Mouse (Mus musculus): ENCODE results near the gene Ikzf3. TPM values are rescaled to one million over a fixed set of nuclear protein-coding genes. Genes with fewer than 3 reads are reported as not detected.

Ikzf3 gene
- polyA plus RNA-seq (2014; fragmentation: Nextera tagmentation; extraction: Ambion mirVana): 0.18 and 0.21 TPM in 2 replicates

- H3K36me3 ChIP-seq (ENCODE audit: control insufficient read depth, insufficient read depth, low read length): no peaks in the 10 kb centered on the region
- H3K4me2 ChIP-seq (ENCODE audit: low read depth, low read length): peak within 1 kb of the TSS; percentile 89
- ATAC-seq (ENCODE audit: low read depth) (peak; percentile 37; the same call in 1 of the 2 replicates), DNase-seq (ENCODE audit: low spot score) (peak; percentile 55)
- peaks cover 9% of the 10 kb centered on the region; the same call in 1 of the 2 replicates for H3K4me1 ChIP-seq (ENCODE audit: control insufficient read depth, insufficient read depth, low read length)
- no peak within 1 kb of the TSS for H3K27ac ChIP-seq (replicated peaks; ENCODE audit: low read depth, low read length)
- peak within 1 kb of the TSS; percentile 49 for H3K4me3 ChIP-seq (ENCODE audit: low read depth, low read length)
- peaks cover 71% of the 10 kb centered on the region for H3K27me3 ChIP-seq (replicated peaks; ENCODE audit: control insufficient read depth, insufficient read depth, low read length)
- peak within 1 kb of the TSS; percentile 54; the same call in 1 of the 2 replicates for H3K9ac ChIP-seq (ENCODE audit: low read depth, low read length)
- WGBS: under 1% methylated on average over 55 of the region's 58 CpGs
- no peaks in the 10 kb centered on the region for H3K9me3 ChIP-seq (ENCODE audit: control insufficient read depth, low read length)
These were observed at the start of gene Ikzf3 for GRCm38 (mm10) chr11:98545711-98546231. Gene Ikzf3, minus strand, starts transcription at chr11:98546031.

- H3K27ac ChIP-seq (replicated peaks; ENCODE audit: low read depth, low read length): no peak overlapping the region
- H3K4me2 ChIP-seq (ENCODE audit: low read depth, low read length): no peak overlapping the region
- H3K9ac ChIP-seq (ENCODE audit: low read depth, low read length): no peak overlapping the region
- H3K4me3 ChIP-seq (ENCODE audit: low read depth, low read length): no peak overlapping the region
- H3K27me3 ChIP-seq (replicated peaks; ENCODE audit: control insufficient read depth, insufficient read depth, low read length): peaks cover 11% of the 10 kb centered on the region
- DNase-seq (ENCODE audit: low spot score) (no peak), ATAC-seq (ENCODE audit: low read depth) (no peak)
- no peaks in the 10 kb centered on the region for H3K9me3 ChIP-seq (ENCODE audit: control insufficient read depth, low read length)
- 66% methylated on average over 10 of the region's 10 CpGs for WGBS
- H3K4me1 ChIP-seq (ENCODE audit: control insufficient read depth, insufficient read depth, low read length): no peaks in the 10 kb centered on the region
- no peaks in the 10 kb centered on the region for H3K36me3 ChIP-seq (ENCODE audit: control insufficient read depth, insufficient read depth, low read length)
These were observed 49.6 kb upstream of the Ikzf3 start for GRCm38 (mm10) chr11:98595473-98595872.

- H3K4me1 ChIP-seq (ENCODE audit: control insufficient read depth, insufficient read depth, low read length): no peaks in the 10 kb centered on the region
- no peak overlapping the region for H3K9ac ChIP-seq (ENCODE audit: low read depth, low read length)
- no peak for ATAC-seq (ENCODE audit: low read depth)
- H3K27ac ChIP-seq (replicated peaks; ENCODE audit: low read depth, low read length): no peak overlapping the region
- no peak overlapping the region for H3K4me2 ChIP-seq (ENCODE audit: low read depth, low read length)
- no peak overlapping the region for H3K4me3 ChIP-seq (ENCODE audit: low read depth, low read length)
- H3K36me3 ChIP-seq (ENCODE audit: control insufficient read depth, insufficient read depth, low read length): no peaks in the 10 kb centered on the region
- DNase-seq (ENCODE audit: low spot score): no peak
- WGBS: 72% methylated on average over 6 of the region's 6 CpGs
- H3K9me3 ChIP-seq (ENCODE audit: control insufficient read depth, low read length): no peaks in the 10 kb centered on the region
- H3K27me3 ChIP-seq (replicated peaks; ENCODE audit: control insufficient read depth, insufficient read depth, low read length): peaks cover 11% of the 10 kb centered on the region
These were observed 49.2 kb upstream of the Ikzf3 start for GRCm38 (mm10) chr11:98595021-98595420.

GRCm38 (mm10) chr11:98590548-98591445 lies 45.0 kb upstream of the Ikzf3 start:
- Histone ChIP-seq H3K9ac (ENCODE audit: low read depth, low read length) (no peak overlapping the region), H3K36me3 (ENCODE audit: control insufficient read depth, insufficient read depth, low read length) (no peaks in the 10 kb centered on the region), H3K27ac (replicated peaks; ENCODE audit: low read depth, low read length) (no peak overlapping the region), H3K4me2 (ENCODE audit: low read depth, low read length) (no peak overlapping the region), H3K4me1 (ENCODE audit: control insufficient read depth, insufficient read depth, low read length) (peaks cover 23% of the 10 kb centered on the region), H3K4me3 (ENCODE audit: low read depth, low read length) (no peak overlapping the region), H3K27me3 (replicated peaks; ENCODE audit: control insufficient read depth, insufficient read depth, low read length) (no peaks in the 10 kb centered on the region; the same call in 1 of the 2 replicates), H3K9me3 (ENCODE audit: control insufficient read depth, low read length) (no peaks in the 10 kb centered on the region)
- ATAC-seq (ENCODE audit: low read depth): no peak
- 66% methylated on average over 19 of the region's 19 CpGs for WGBS
- DNase-seq (ENCODE audit: low spot score): no peak

- H3K4me1 ChIP-seq (ENCODE audit: control insufficient read depth, insufficient read depth, low read length): peaks cover 28% of the 10 kb centered on the region
- 77% methylated on average over 8 of the region's 8 CpGs for WGBS
- no peak overlapping the region for H3K9ac ChIP-seq (ENCODE audit: low read depth, low read length)
- no peaks in the 10 kb centered on the region for H3K9me3 ChIP-seq (ENCODE audit: control insufficient read depth, low read length)
- H3K4me3 ChIP-seq (ENCODE audit: low read depth, low read length): no peak overlapping the region
- H3K27me3 ChIP-seq (replicated peaks; ENCODE audit: control insufficient read depth, insufficient read depth, low read length): no peaks in the 10 kb centered on the region; the same call in 1 of the 2 replicates
- no peak overlapping the region for H3K27ac ChIP-seq (replicated peaks; ENCODE audit: low read depth, low read length)
- DNase-seq (ENCODE audit: low spot score) (no peak), ATAC-seq (ENCODE audit: low read depth) (no peak)
- H3K4me2 ChIP-seq (ENCODE audit: low read depth, low read length): no peak overlapping the region
- no peaks in the 10 kb centered on the region for H3K36me3 ChIP-seq (ENCODE audit: control insufficient read depth, insufficient read depth, low read length)
These were observed 43.5 kb upstream of the Ikzf3 start for GRCm38 (mm10) chr11:98589306-98589705.

GRCm38 (mm10) chr11:98588833-98589281 lies 43.0 kb upstream of the Ikzf3 start:
- Histone ChIP-seq H3K4me3 (ENCODE audit: low read depth, low read length) (0 out of 2 replicates have a peak overlapping the region, but pooled peaks have one; percentile 94), H3K9me3 (ENCODE audit: control insufficient read depth, low read length) (no peaks in the 10 kb centered on the region), H3K9ac (ENCODE audit: low read depth, low read length) (no peak overlapping the region), H3K27ac (replicated peaks; ENCODE audit: low read depth, low read length) (no peak overlapping the region), H3K36me3 (ENCODE audit: control insufficient read depth, insufficient read depth, low read length) (no peaks in the 10 kb centered on the region), H3K4me1 (ENCODE audit: control insufficient read depth, insufficient read depth, low read length) (peaks cover 28% of the 10 kb centered on the region), H3K27me3 (replicated peaks; ENCODE audit: control insufficient read depth, insufficient read depth, low read length) (no peaks in the 10 kb centered on the region; the same call in 1 of the 2 replicates), H3K4me2 (ENCODE audit: low read depth, low read length) (peak overlapping the region; percentile 91)
- WGBS: 53% methylated on average over 6 of the region's 6 CpGs
- ATAC-seq (ENCODE audit: low read depth): no peak
- peak; percentile 26 for DNase-seq (ENCODE audit: low spot score)

GRCm38 (mm10) chr11:98587684-98588546 lies 42.1 kb upstream of the Ikzf3 start:
- 5% methylated on average over 16 of the region's 20 CpGs for WGBS
- H3K27me3 ChIP-seq (replicated peaks; ENCODE audit: control insufficient read depth, insufficient read depth, low read length): no peaks in the 10 kb centered on the region; the same call in 1 of the 2 replicates

More at GRCm38 (mm10) chr11:98587684-98588546, 42.1 kb upstream of the Ikzf3 start:
- H3K4me2 ChIP-seq (ENCODE audit: low read depth, low read length): peak overlapping the region; percentile 91
- peak overlapping the region; percentile 88 for H3K9ac ChIP-seq (ENCODE audit: low read depth, low read length)
- H3K36me3 ChIP-seq (ENCODE audit: control insufficient read depth, insufficient read depth, low read length): peaks cover 5% of the 10 kb centered on the region
- H3K9me3 ChIP-seq (ENCODE audit: control insufficient read depth, low read length): no peaks in the 10 kb centered on the region
- H3K4me1 ChIP-seq (ENCODE audit: control insufficient read depth, insufficient read depth, low read length): peaks cover 28% of the 10 kb centered on the region
- peak; percentile 91 for DNase-seq (ENCODE audit: low spot score)
- peak; percentile 45 for ATAC-seq (ENCODE audit: low read depth)
- peak overlapping the region; percentile 94 for H3K4me3 ChIP-seq (ENCODE audit: low read depth, low read length)
- H3K27ac ChIP-seq (replicated peaks; ENCODE audit: low read depth, low read length): peak overlapping the region; percentile 85

Data from embryonic facial prominence, embryonic 14.5 days (tissue).